Mouse (Mus musculus): ENCODE measurements around the gene Jade2. TPM values are rescaled to one million over a fixed set of nuclear protein-coding genes. Genes with fewer than 3 reads are reported as not detected.
"Not testable (repeated sequence)": the region's sequence is repeated elsewhere in the genome, so short reads cannot be mapped to it uniquely, and the experiment has no call there.

The Jade2 gene
- total RNA-seq, 1 experiment from 2014 or later = 11.9 TPM

- not testable (repeated sequence) for DNase-seq
Observed at GRCm38 (mm10) chr11:51789735-51790134, 67.7 kb downstream of the Jade2 start.

GRCm38 (mm10) chr11:51785926-51786325 lies 71.5 kb downstream of the Jade2 start:
- DNase-seq = peak; percentile 78

- no peak for DNase-seq
Observed at GRCm38 (mm10) chr11:51782721-51783120, 74.7 kb downstream of the Jade2 start.

- DNase-seq = no peak
Observed at GRCm38 (mm10) chr11:51780773-51781267, 76.6 kb downstream of the Jade2 start.

DNA sequence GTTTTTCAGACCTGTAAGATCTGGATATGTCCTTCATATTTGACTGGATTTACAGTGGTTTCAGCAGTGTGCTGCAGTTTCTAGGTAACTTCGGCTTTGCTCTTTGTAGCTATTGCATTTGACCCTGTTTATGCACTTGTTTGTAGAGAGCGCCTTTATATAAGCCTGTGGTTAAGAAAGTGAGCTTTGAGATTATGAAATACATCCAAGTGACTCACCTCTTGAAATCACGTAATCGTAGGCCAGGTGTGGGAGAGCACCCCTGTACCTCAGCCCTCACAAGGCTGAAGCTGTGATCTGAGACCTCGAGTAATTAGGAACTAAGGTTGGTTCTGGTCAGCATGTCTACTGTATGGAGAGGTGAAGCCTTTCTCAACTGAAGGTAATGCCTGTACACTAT lies 80.0 kb downstream of the Jade2 start:
- no peak for DNase-seq

DNA sequence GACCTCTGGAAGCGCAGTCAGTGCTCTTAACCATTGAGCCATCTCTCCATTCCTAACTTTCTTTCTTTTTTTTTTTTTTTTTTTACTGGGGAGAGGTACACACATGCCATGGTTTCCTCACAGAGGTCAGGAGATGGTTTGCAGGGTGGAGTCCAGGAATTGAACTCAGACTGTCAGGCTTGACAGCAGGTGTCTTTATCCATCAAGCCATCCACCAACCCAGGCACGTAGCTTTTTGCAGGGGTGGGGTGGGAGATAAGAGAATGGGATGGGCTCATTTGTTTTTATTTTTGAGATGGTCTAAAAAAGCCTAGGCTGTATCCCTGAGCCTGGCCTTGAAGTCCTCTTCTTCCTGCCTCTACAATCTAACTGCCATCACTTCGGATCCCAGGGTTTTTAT lies 81.9 kb downstream of the Jade2 start:
- no peak for DNase-seq

- no peak for DNase-seq
Observed at GRCm38 (mm10) chr11:51768296-51768695, 89.2 kb downstream of the Jade2 start.

DNA sequence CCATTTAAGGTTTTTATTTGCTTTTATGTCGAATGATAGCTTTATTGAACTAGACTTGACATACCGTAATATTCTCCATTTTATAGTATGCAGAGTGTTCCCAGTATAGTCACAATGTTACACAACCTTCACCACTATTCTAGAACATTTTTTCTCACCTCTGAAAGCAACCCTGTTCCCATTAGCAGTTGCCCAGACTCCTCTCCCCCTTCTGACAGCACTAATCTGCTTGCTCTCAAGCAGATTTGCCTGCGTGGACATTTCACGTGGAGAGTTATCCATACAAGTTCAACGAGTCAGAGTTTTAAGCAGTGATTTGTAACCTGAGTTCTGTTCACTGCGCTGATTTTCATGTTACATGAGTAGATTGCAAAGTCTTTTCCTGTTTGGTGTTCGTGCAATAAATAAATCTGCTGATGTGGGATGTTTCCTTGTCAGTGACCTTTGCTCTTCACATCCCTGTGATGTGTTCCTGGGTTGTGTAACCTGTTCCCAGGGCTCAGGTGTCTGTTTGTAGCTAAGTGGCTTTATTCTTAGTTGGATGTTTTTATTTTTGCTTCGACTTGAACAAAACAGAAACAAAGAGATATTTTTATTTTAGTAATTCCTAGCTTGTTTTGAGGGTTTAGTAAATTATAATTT lies 89.8 kb downstream of the Jade2 start:
- no peak for DNase-seq

GRCm38 (mm10) chr11:51764816-51765215 lies 92.6 kb downstream of the Jade2 start:
- no peak for DNase-seq

DNA sequence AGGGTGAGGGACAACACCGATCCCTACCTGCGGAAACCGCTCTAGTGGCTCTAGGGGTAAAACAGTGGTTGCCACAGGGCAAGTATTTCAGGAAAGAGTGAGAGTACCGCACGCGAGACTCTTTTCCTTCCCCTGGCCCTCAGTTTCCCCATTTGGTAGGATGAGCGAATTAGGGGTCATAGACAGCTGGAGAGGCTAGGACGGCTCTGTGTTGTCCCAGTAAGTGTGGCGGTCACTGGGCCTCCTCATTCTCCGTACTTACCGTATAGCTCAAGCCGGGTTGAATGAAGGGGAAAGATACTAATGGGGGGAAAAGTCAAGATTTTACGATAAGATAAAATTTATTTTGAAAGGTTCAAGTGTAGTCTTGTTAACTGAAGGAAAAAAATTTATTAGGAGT lies 93.5 kb downstream of the Jade2 start:
- no peak for DNase-seq

Other genes with a start within 250 kb of the Jade2 start
- 64.2 and 74.7 TPM in 2 replicates for gene Nhp2, start 237.9 kb downstream of the Jade2 start, total RNA-seq (2021)
- 39.0 and 39.9 TPM in 2 replicates for gene Rmnd5b, start 221.8 kb downstream of the Jade2 start, total RNA-seq (2021)
- 16.2 and 18.8 TPM in 2 replicates for gene N4bp3, start 206.8 kb downstream of the Jade2 start, total RNA-seq (2021)
- gene D930048N14Rik, start 206.7 kb downstream of the Jade2 start, total RNA-seq (2021) = 1.9 and 2.7 TPM in 2 replicates
- gene 0610009B22Rik, start 168.8 kb downstream of the Jade2 start, total RNA-seq (2021) = 47.1 and 52.0 TPM in 2 replicates
- gene Sec24a, start 94.0 kb downstream of the Jade2 start, total RNA-seq (2021) = 31.7 and 37.9 TPM in 2 replicates
- 95.1 and 99.2 TPM in 2 replicates for gene Sar1b, start 94.0 kb downstream of the Jade2 start, total RNA-seq (2021)
- gene Cdkn2aipnl, start 110.0 kb upstream of the Jade2 start, total RNA-seq (2021) = 20.1 and 24.9 TPM in 2 replicates
- gene Ube2b, start 143.1 kb upstream of the Jade2 start, total RNA-seq (2021) = 152 and 153 TPM in 2 replicates
- 4.3 and 5.6 TPM in 2 replicates for gene Cdkl3, start 146.6 kb upstream of the Jade2 start, total RNA-seq (2021)
- 75.1 and 78.2 TPM in 2 replicates for gene Ppp2ca, start 241.0 kb upstream of the Jade2 start, total RNA-seq (2021)

All from adrenal gland, postnatal 14 days (tissue).